Mouse (Mus musculus) forebrain, embryonic 11.5 days (tissue): ENCODE results near the gene Kif3c. TPM values are rescaled to one million over a fixed set of nuclear protein-coding genes. Genes with fewer than 3 reads are reported as not detected.

Experiments
- ATAC-seq: fragments of 200-750 bp; cut with Nextera tagmentation; replicated peaks from 2 replicates; pipeline ENCODE4 v1.8.0; 2017; ENCODE audit warnings: moderate TSS enrichment; ENCODE audit not compliant: low FRiP score
- DNase-seq: peaks from one replicate; pipeline ENCODE4 v3.0.0-alpha.2; 2017; ENCODE audit warnings: low spot score
- H3K27ac ChIP-seq: fragments of 300-500 bp; sonication (generic); 2 replicates; pipeline ENCODE4 v1.5.1; 2014; ENCODE audit warnings: low read depth, low read length
- H3K27me3 ChIP-seq: fragments of 300-500 bp; sonication (generic); 2 replicates; pipeline ENCODE4 v1.6.1; 2014; ENCODE audit warnings: mild to moderate bottlenecking, low read length, mixed read lengths; ENCODE audit not compliant: control insufficient read depth, insufficient read depth
- H3K36me3 ChIP-seq: fragments of 300-500 bp; sonication (generic); 2 replicates; pipeline ENCODE4 v1.6.1; 2014; ENCODE audit warnings: mild to moderate bottlenecking, low read length, moderate library complexity, mixed read lengths; ENCODE audit not compliant: control insufficient read depth, insufficient read depth
- H3K4me1 ChIP-seq: fragments of 300-500 bp; sonication (generic); replicated peaks from 2 replicates; pipeline ENCODE4 v1.6.1; 2014; ENCODE audit warnings: low read length, mixed read lengths; ENCODE audit not compliant: control insufficient read depth, insufficient read depth
- H3K4me2 ChIP-seq: fragments of 300-500 bp; sonication (generic); 2 replicates; pipeline ENCODE4 v1.6.1; 2014; ENCODE audit warnings: low read depth, mild to moderate bottlenecking, low read length, moderate library complexity, mixed read lengths; ENCODE audit not compliant: severe bottlenecking
- H3K4me3 ChIP-seq: fragments of 300-500 bp; sonication (generic); 2 replicates; pipeline ENCODE4 v1.5.1; 2014; ENCODE audit warnings: low read depth, low read length
- H3K9ac ChIP-seq: fragments of 300-500 bp; sonication (generic); 2 replicates; pipeline ENCODE4 v1.6.1; 2014; ENCODE audit warnings: low read length
- H3K9me3 ChIP-seq: fragments of 300-500 bp; sonication (generic); 2 replicates; pipeline ENCODE4 v1.6.1; 2016; ENCODE audit warnings: low read length, mixed read lengths; ENCODE audit not compliant: control insufficient read depth
- WGBS: fragments of 180-500 bp; shearing (Covaris S2); extraction: QIAGEN DNeasy Blood & Tissue Kit; methylation state at CpG from one replicate; pipeline ENCODE4 v1.1.7; 2014; 5-methylcytosine and 5-hydroxymethylcytosine counted together
- polyA plus RNA-seq: library from polyadenylated mRNA; unstranded; fragments of >200 nt; fragmentation: Nextera tagmentation; extraction: Ambion mirVana; gene quantifications from 2 replicates; pipeline ENCODE4 v1.2.1, GENCODE M21; 2014

The Kif3c gene
- polyA plus RNA-seq, 1 experiment from 2014 or later = 31.2 TPM

- DNase-seq (no peak), ATAC-seq (no peak)
- Histone ChIP-seq H3K36me3 (no peaks in the 10 kb centered on the region; the same call in 1 of the 2 replicates), H3K27me3 (no peaks in the 10 kb centered on the region), H3K4me3 (no peak overlapping the region), H3K4me2 (peak overlapping the region; percentile 1; the same call in 1 of the 2 replicates), H3K4me1 (peaks cover 10% of the 10 kb centered on the region; the same call in 1 of the 2 replicates), H3K9me3 (no peaks in the 10 kb centered on the region), H3K9ac (no peak overlapping the region), H3K27ac (no peak overlapping the region)
- WGBS = 45% methylated on average over 3 of the region's 3 CpGs
These were observed 7.1 kb downstream of the Kif3c start for GRCm38 (mm10) chr12:3371991-3372390.

- 92% methylated on average over 6 of the region's 6 CpGs for WGBS
- Histone ChIP-seq H3K36me3 (no peaks in the 10 kb centered on the region; the same call in 1 of the 2 replicates), H3K27me3 (no peaks in the 10 kb centered on the region), H3K9ac (no peak overlapping the region), H3K9me3 (no peaks in the 10 kb centered on the region), H3K4me3 (no peak overlapping the region), H3K4me2 (no peak overlapping the region), H3K4me1 (peaks cover 9% of the 10 kb centered on the region; the same call in 1 of the 2 replicates), H3K27ac (no peak overlapping the region)
- ATAC-seq (no peak), DNase-seq (no peak)
These were observed 8.6 kb downstream of the Kif3c start for GRCm38 (mm10) chr12:3373566-3373965.

- DNase-seq = no peak
- H3K4me3 ChIP-seq = no peak overlapping the region
- no peaks in the 10 kb centered on the region; the same call in 1 of the 2 replicates for H3K36me3 ChIP-seq
- H3K4me2 ChIP-seq = no peak overlapping the region
- no peaks in the 10 kb centered on the region for H3K27me3 ChIP-seq
- no peak overlapping the region for H3K9ac ChIP-seq
- peaks cover 5% of the 10 kb centered on the region; the same call in 1 of the 2 replicates for H3K4me1 ChIP-seq
- WGBS = 67% methylated on average over 5 of the region's 5 CpGs
- no peaks in the 10 kb centered on the region for H3K9me3 ChIP-seq
- no peak overlapping the region for H3K27ac ChIP-seq
- no peak for ATAC-seq
These were observed 9.6 kb downstream of the Kif3c start for GRCm38 (mm10) chr12:3374552-3374951.

- Histone ChIP-seq H3K36me3 (no peaks in the 10 kb centered on the region; the same call in 1 of the 2 replicates), H3K27me3 (no peaks in the 10 kb centered on the region), H3K9ac (no peak overlapping the region), H3K4me1 (no peaks in the 10 kb centered on the region), H3K4me2 (no peak overlapping the region), H3K4me3 (no peak overlapping the region), H3K27ac (no peak overlapping the region), H3K9me3 (no peaks in the 10 kb centered on the region)
- ATAC-seq (no peak), DNase-seq (no peak)
- 30% methylated on average over 3 of the region's 3 CpGs for WGBS
These were observed 12.3 kb downstream of the Kif3c start for GRCm38 (mm10) chr12:3377190-3377589.

- Histone ChIP-seq H3K27me3 (no peaks in the 10 kb centered on the region), H3K4me2 (no peak overlapping the region), H3K4me1 (no peaks in the 10 kb centered on the region), H3K9me3 (no peaks in the 10 kb centered on the region), H3K4me3 (no peak overlapping the region), H3K27ac (no peak overlapping the region), H3K9ac (no peak overlapping the region), H3K36me3 (no peaks in the 10 kb centered on the region; the same call in 1 of the 2 replicates)
- ATAC-seq (no peak), DNase-seq (no peak)
- WGBS = 84% methylated on average over 5 of the region's 5 CpGs
These were observed 12.8 kb downstream of the Kif3c start for GRCm38 (mm10) chr12:3377755-3378154.

- no peak overlapping the region for H3K27ac ChIP-seq
- H3K4me3 ChIP-seq = no peak overlapping the region
- DNase-seq = no peak
- H3K36me3 ChIP-seq = peaks cover 7% of the 10 kb centered on the region; the same call in 1 of the 2 replicates
- no peak overlapping the region for H3K9ac ChIP-seq
- WGBS = 80% methylated on average over 1 of the region's 1 CpGs
- H3K4me2 ChIP-seq = no peak overlapping the region
- 0 out of 2 replicates have a peak, but pooled peaks cover 2% of the 10 kb centered on the region for H3K4me1 ChIP-seq
- H3K27me3 ChIP-seq = no peaks in the 10 kb centered on the region
- ATAC-seq = no peak
- no peaks in the 10 kb centered on the region for H3K9me3 ChIP-seq
These were observed 19.9 kb downstream of the Kif3c start for GRCm38 (mm10) chr12:3384860-3385259.

- ATAC-seq (no peak), DNase-seq (no peak)
- H3K4me2 ChIP-seq = no peak overlapping the region
- 84% methylated on average over 6 of the region's 6 CpGs for WGBS
- 0 out of 2 replicates have a peak, but pooled peaks cover 2% of the 10 kb centered on the region for H3K4me1 ChIP-seq
- no peaks in the 10 kb centered on the region for H3K27me3 ChIP-seq
- H3K9me3 ChIP-seq = no peaks in the 10 kb centered on the region
- no peak overlapping the region for H3K27ac ChIP-seq
- H3K36me3 ChIP-seq = peaks cover 7% of the 10 kb centered on the region; the same call in 1 of the 2 replicates
- H3K4me3 ChIP-seq = no peak overlapping the region
- H3K9ac ChIP-seq = no peak overlapping the region
These were observed 20.3 kb downstream of the Kif3c start for GRCm38 (mm10) chr12:3385271-3385670.

- no peak for DNase-seq
- Histone ChIP-seq H3K9ac (no peak overlapping the region), H3K36me3 (peaks cover 7% of the 10 kb centered on the region; the same call in 1 of the 2 replicates), H3K27ac (no peak overlapping the region), H3K4me3 (no peak overlapping the region), H3K4me2 (no peak overlapping the region), H3K27me3 (no peaks in the 10 kb centered on the region), H3K9me3 (no peaks in the 10 kb centered on the region), H3K4me1 (0 out of 2 replicates have a peak, but pooled peaks cover 2% of the 10 kb centered on the region)
- no peak for ATAC-seq
- 64% methylated on average over 10 of the region's 10 CpGs for WGBS
These were observed 21.0 kb downstream of the Kif3c start for GRCm38 (mm10) chr12:3385940-3386339.

GRCm38 (mm10) chr12:3387891-3388290 is 23.0 kb downstream of the Kif3c start:
- H3K4me2 ChIP-seq = no peak overlapping the region
- ATAC-seq (no peak), DNase-seq (no peak)
- H3K4me1 ChIP-seq = 0 out of 2 replicates have a peak, but pooled peaks cover 2% of the 10 kb centered on the region
- H3K27ac ChIP-seq = no peak overlapping the region
- no peak overlapping the region for H3K9ac ChIP-seq
- 94% methylated on average over 16 of the region's 16 CpGs for WGBS
- peaks cover 7% of the 10 kb centered on the region; the same call in 1 of the 2 replicates for H3K36me3 ChIP-seq
- no peaks in the 10 kb centered on the region for H3K9me3 ChIP-seq
- H3K27me3 ChIP-seq = no peaks in the 10 kb centered on the region
- H3K4me3 ChIP-seq = no peak overlapping the region
